Mouse (Mus musculus) heart, adult 2 months (tissue): ENCODE measurements around the gene Cd82. TPM values are rescaled to one million over a fixed set of nuclear protein-coding genes. Genes with fewer than 3 reads are reported as not detected.

ENCODE experiments used
- DNase-seq, 2 experiments: peaks; one replicate each; pipeline ENCODE4 v3.0.0; 2021
- H3K27ac ChIP-seq: fragments of 200-600 bp; 2 replicates; pipeline ENCODE4 v1.8.1; 2022
- H3K27me3 ChIP-seq: fragments of 200-500 bp; 2 replicates; pipeline ENCODE4 v1.6.1; 2012; ENCODE audit warnings: mild to moderate bottlenecking, low read length, inconsistent platforms, mixed read lengths; ENCODE audit not compliant: control insufficient read depth, insufficient read depth
- H3K36me3 ChIP-seq: fragments of 200-500 bp; 2 replicates; pipeline ENCODE4 v1.6.1; 2012; ENCODE audit warnings: low read length, inconsistent platforms; ENCODE audit not compliant: control insufficient read depth, insufficient read depth
- H3K4me1 ChIP-seq: fragments of 200-500 bp; 2 replicates; pipeline ENCODE4 v1.6.1; 2011; ENCODE audit warnings: low read length; ENCODE audit not compliant: control insufficient read depth, insufficient read depth
- H3K4me3 ChIP-seq: fragments of 200-600 bp; 2 replicates; pipeline ENCODE4 v1.8.1; 2022
- H3K79me2 ChIP-seq: fragments of 200-500 bp; replicated peaks from 2 replicates; pipeline ENCODE4 v1.6.1; 2012; ENCODE audit warnings: mild to moderate bottlenecking, inconsistent platforms, low read length, moderate library complexity, mixed read lengths; ENCODE audit not compliant: control insufficient read depth, insufficient read depth
- H3K9ac ChIP-seq: fragments of 200-500 bp; 2 replicates; pipeline ENCODE4 v1.6.1; 2012; ENCODE audit warnings: low read depth, mild to moderate bottlenecking, control low read depth, inconsistent platforms, low read length, mixed read lengths
- CTCF ChIP-seq: fragments of 200-600 bp; IDR thresholded peaks from 2 replicates; pipeline ENCODE4 v1.8.1; 2022; ENCODE audit warnings: antibody characterized with exemption, mild to moderate bottlenecking, moderate library complexity
- EP300 ChIP-seq: fragments of 200-500 bp; IDR thresholded peaks from 2 replicates; pipeline ENCODE4 v1.6.1; 2011; ENCODE audit warnings: low read depth, low read length, control low read depth; ENCODE audit not compliant: insufficient read depth
- POLR2A ChIP-seq: fragments of 200-500 bp; IDR thresholded peaks from 2 replicates; pipeline ENCODE4 v1.6.1; 2011; ENCODE audit warnings: mild to moderate bottlenecking, low read depth, low read length, control low read depth; ENCODE audit not compliant: insufficient read depth
- whole genome bisulfite sequencing: fragments of 180-500 bp; shearing (Covaris S2); methylation state at CpG from one replicate; pipeline ENCODE4 v1.1.7; 2018; 5-methylcytosine and 5-hydroxymethylcytosine counted together
- intact Hi-C: fragments of 180-260 bp; cut with DNase I; formaldehyde crosslinking; loops from one replicate; pipeline ENCODE4 v1.15.1; 2025
- polyA plus RNA-seq: library from polyadenylated mRNA; depleted of rRNA; stranded (reverse); fragments of >200 nt; gene quantifications from 2 replicates; pipeline ENCODE4 v1.2.3, GENCODE M21; 2012
- total RNA-seq, 2 experiments: library from RNA; stranded (reverse); gene quantifications; 2 replicates each; pipeline ENCODE4 v1.2.3; 2021

The Cd82 gene
- total and polyA plus RNA-seq, 3 experiments = 15.2 to 31.6 (median 18.7) TPM

GRCm38 (mm10) chr2:93386958-93387357 is 76.0 kb downstream of the Cd82 start:
- 73% methylated on average over 4 of the region's 4 CpGs for WGBS
- H3K4me3 ChIP-seq = no peak overlapping the region
- no peaks in the 10 kb centered on the region for H3K79me2 ChIP-seq
- DNase-seq = no peak
- intact Hi-C loops = no loop called here
- no peak for TF ChIP-seq POLR2A
- TF ChIP-seq CTCF = no peak
- TF ChIP-seq EP300 = no peak
- H3K9ac ChIP-seq = no peak overlapping the region
- H3K27me3 ChIP-seq = no peaks in the 10 kb centered on the region
- no peak overlapping the region for H3K27ac ChIP-seq
- no peaks in the 10 kb centered on the region; the same call in 1 of the 2 replicates for H3K4me1 ChIP-seq
- no peaks in the 10 kb centered on the region for H3K36me3 ChIP-seq

- peaks cover 2% of the 10 kb centered on the region for H3K4me1 ChIP-seq
- no peaks in the 10 kb centered on the region for H3K36me3 ChIP-seq
- intact Hi-C loops = loop anchor here (5.0 kb wide), 1 partner anchor 122 kb away; no protein-coding TSS in a partner anchor
- H3K9ac ChIP-seq = no peak overlapping the region
- no peak for TF ChIP-seq EP300
- no peak for TF ChIP-seq CTCF
- H3K79me2 ChIP-seq = no peaks in the 10 kb centered on the region
- H3K27me3 ChIP-seq = no peaks in the 10 kb centered on the region
- no peak overlapping the region for H3K27ac ChIP-seq
- WGBS = 73% methylated on average over 5 of the region's 5 CpGs
- no peak overlapping the region for H3K4me3 ChIP-seq
- no peak for DNase-seq
These were observed 79.1 kb downstream of the Cd82 start for GRCm38 (mm10) chr2:93383831-93384230.

DNA sequence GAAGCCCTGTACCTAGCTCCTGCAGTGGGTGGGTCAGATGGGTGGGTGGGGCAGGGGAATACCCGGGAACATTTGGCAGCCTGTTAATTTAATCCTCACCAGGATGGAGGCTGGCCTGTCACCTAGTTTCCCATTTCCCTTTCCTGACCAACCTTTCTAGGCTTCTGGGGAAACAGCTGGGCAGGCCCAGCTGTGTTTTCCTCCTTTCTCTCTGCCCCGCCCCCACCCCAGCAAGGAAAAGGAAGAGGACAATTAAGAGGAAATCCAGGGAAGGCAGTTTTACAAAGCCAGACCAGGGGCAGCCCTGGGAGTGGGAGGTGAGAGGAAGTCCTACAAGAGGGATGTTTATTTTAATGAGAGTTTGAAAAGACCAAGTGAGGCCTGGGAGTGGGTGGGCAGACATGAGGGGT is 82.3 kb downstream of the Cd82 start:
- no peak overlapping the region for H3K4me3 ChIP-seq
- TF ChIP-seq EP300 (0 out of 2 replicates have a peak, but pooled peaks have one; percentile 41), POLR2A (no peak)
- intact Hi-C loops = loop anchor here (1.0 to 5.0 kb wide), 4 partner anchors 38 to 254 kb away; no protein-coding TSS in a partner anchor
- no peaks in the 10 kb centered on the region for H3K79me2 ChIP-seq
- H3K9ac ChIP-seq = no peak overlapping the region
- 28% methylated on average over 2 of the region's 2 CpGs for WGBS
- H3K27ac ChIP-seq = no peak overlapping the region
- H3K36me3 ChIP-seq = no peaks in the 10 kb centered on the region
- peaks cover 2% of the 10 kb centered on the region for H3K4me1 ChIP-seq
- no peaks in the 10 kb centered on the region for H3K27me3 ChIP-seq
- peak in 1 of 2 experiments; percentile 24 for DNase-seq

DNA sequence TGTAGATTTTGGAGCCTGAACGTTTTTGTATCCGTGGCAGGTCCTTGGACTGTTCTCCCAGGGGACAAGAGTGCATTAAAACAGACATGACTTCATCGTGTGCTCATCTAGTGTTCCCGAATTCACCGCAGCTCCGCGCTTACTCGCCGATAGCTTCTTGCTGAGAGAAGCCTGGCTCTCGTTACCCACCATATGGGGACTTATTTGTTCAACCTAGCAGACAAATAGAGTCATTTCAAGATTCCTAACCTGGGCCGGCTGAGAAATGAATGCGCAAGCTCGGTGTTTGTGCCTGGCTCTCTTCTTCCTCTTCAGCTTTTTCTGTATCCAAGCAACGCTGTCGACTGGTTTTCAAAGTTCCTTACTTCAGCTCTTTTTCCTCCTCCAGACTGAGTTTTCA is 85.1 kb downstream of the Cd82 start:
- no peak overlapping the region for H3K27ac ChIP-seq
- peaks cover 3% of the 10 kb centered on the region for H3K4me1 ChIP-seq
- intact Hi-C loops = no loop called here

GRCm38 (mm10) chr2:93377157-93377556 is 85.8 kb downstream of the Cd82 start:
- 93% methylated on average over 3 of the region's 3 CpGs for WGBS
- Histone ChIP-seq H3K27me3 (no peaks in the 10 kb centered on the region), H3K4me3 (no peak overlapping the region), H3K79me2 (no peaks in the 10 kb centered on the region), H3K27ac (no peak overlapping the region), H3K4me1 (peaks cover 3% of the 10 kb centered on the region), H3K36me3 (no peaks in the 10 kb centered on the region), H3K9ac (no peak overlapping the region)
- no peak for TF ChIP-seq EP300
- 0 out of 2 replicates have a peak, but pooled peaks have one; percentile 3 for TF ChIP-seq CTCF
- no peak for TF ChIP-seq POLR2A
- intact Hi-C loops = no loop called here
- DNase-seq = no peak

More for the DNA sequence above, 85.1 kb downstream of the Cd82 start:
- no peak for TF ChIP-seq EP300
- TF ChIP-seq CTCF = no peak
- TF ChIP-seq POLR2A = no peak
- 40% methylated on average over 15 of the region's 15 CpGs for WGBS
- H3K4me3 ChIP-seq = no peak overlapping the region
- no peak overlapping the region for H3K9ac ChIP-seq
- H3K79me2 ChIP-seq = no peaks in the 10 kb centered on the region
- no peak for DNase-seq
- no peaks in the 10 kb centered on the region for H3K27me3 ChIP-seq
- no peaks in the 10 kb centered on the region for H3K36me3 ChIP-seq

DNA sequence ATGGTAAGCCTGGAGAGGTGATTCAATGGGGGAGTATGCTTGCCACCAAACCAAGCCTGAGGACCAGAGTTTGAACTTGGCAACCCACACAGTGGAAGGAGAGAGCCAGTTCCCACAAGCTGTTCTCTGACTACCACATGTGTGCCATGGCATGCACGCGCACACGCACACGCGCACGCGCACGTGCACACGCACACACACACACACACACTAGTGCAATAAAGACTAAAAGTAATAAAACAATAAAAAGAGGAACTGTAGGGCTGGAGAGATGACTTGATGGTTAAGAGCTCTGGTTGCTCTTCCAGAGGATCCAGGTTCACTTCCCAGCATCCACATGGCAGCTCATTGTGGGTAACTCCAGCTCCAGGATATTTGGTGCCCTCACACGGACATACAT is 90.1 kb downstream of the Cd82 start:
- H3K36me3 ChIP-seq = no peaks in the 10 kb centered on the region
- H3K9ac ChIP-seq = no peak overlapping the region
- peaks cover 3% of the 10 kb centered on the region for H3K4me1 ChIP-seq
- no peaks in the 10 kb centered on the region; the same call in 1 of the 2 replicates for H3K27me3 ChIP-seq
- 96% methylated on average over 10 of the region's 10 CpGs for WGBS
- no peak overlapping the region for H3K27ac ChIP-seq
- intact Hi-C loops = no loop called here
- TF ChIP-seq CTCF = no peak
- TF ChIP-seq POLR2A = no peak
- no peak for TF ChIP-seq EP300
- DNase-seq = no peak
- H3K79me2 ChIP-seq = no peaks in the 10 kb centered on the region
- H3K4me3 ChIP-seq = no peak overlapping the region
